Mouse (Mus musculus): ENCODE measurements around the gene Misp. TPM values are rescaled to one million over a fixed set of nuclear protein-coding genes. Genes with fewer than 3 reads are reported as not detected.

Misp gene
- polyA plus RNA-seq, 1 experiment from 2014 or later: 10.2 TPM

Small RNA genes within 50 kb of the gene (microRNA-seq; reads per million reads assigned to microRNA genes)
- not detected for gene Mir6910

Other genes starting within 250 kb of the Misp start
- gene Theg, start 233.7 kb upstream of the Misp start, polyA plus RNA-seq (2015; fragmentation: Nextera tagmentation; extraction: Ambion mirVana): not detected in 2 replicates
- not detected in 2 replicates for gene C2cd4c, start 207.0 kb upstream of the Misp start, polyA plus RNA-seq (2015; fragmentation: Nextera tagmentation; extraction: Ambion mirVana)
- 6.2 and 6.7 TPM in 2 replicates for gene Shc2, start 183.1 kb upstream of the Misp start, polyA plus RNA-seq (2015; fragmentation: Nextera tagmentation; extraction: Ambion mirVana)
- not detected in 2 replicates for gene Odf3l2, start 175.3 kb upstream of the Misp start, polyA plus RNA-seq (2015; fragmentation: Nextera tagmentation; extraction: Ambion mirVana)
- gene Madcam1, start 156.4 kb upstream of the Misp start, polyA plus RNA-seq (2015; fragmentation: Nextera tagmentation; extraction: Ambion mirVana): 0.89 and 1.3 TPM in 2 replicates
- gene Tpgs1, start 151.6 kb upstream of the Misp start, polyA plus RNA-seq (2015; fragmentation: Nextera tagmentation; extraction: Ambion mirVana): 61.7 and 65.9 TPM in 2 replicates
- gene Cdc34, start 138.8 kb upstream of the Misp start, polyA plus RNA-seq (2015; fragmentation: Nextera tagmentation; extraction: Ambion mirVana): 79.5 and 82.0 TPM in 2 replicates
- gene Gzmm, start 132.0 kb upstream of the Misp start, polyA plus RNA-seq (2015; fragmentation: Nextera tagmentation; extraction: Ambion mirVana): 0.86 and 0.89 TPM in 2 replicates
- gene Bsg, start 116.5 kb upstream of the Misp start, polyA plus RNA-seq (2015; fragmentation: Nextera tagmentation; extraction: Ambion mirVana): 1,102 and 1,152 TPM in 2 replicates
- 0.05 and 0.10 TPM in 2 replicates for gene Hcn2, start 104.4 kb upstream of the Misp start, polyA plus RNA-seq (2015; fragmentation: Nextera tagmentation; extraction: Ambion mirVana)
- gene Polrmt, start 74.4 kb upstream of the Misp start, polyA plus RNA-seq (2015; fragmentation: Nextera tagmentation; extraction: Ambion mirVana): 41.5 and 49.2 TPM in 2 replicates
- gene Fgf22, start 65.9 kb upstream of the Misp start, polyA plus RNA-seq (2015; fragmentation: Nextera tagmentation; extraction: Ambion mirVana): 0.12 and 0.30 TPM in 2 replicates
- gene Rnf126, start 54.0 kb upstream of the Misp start, polyA plus RNA-seq (2015; fragmentation: Nextera tagmentation; extraction: Ambion mirVana): 89.7 and 91.3 TPM in 2 replicates
- 19.2 and 20.5 TPM in 2 replicates for gene Fstl3, start 43.7 kb upstream of the Misp start, polyA plus RNA-seq (2015; fragmentation: Nextera tagmentation; extraction: Ambion mirVana)
- gene Prss57, start 30.0 kb upstream of the Misp start, polyA plus RNA-seq (2015; fragmentation: Nextera tagmentation; extraction: Ambion mirVana): 0.40 and 1.9 TPM in 2 replicates
- 61.3 and 63.7 TPM in 2 replicates for gene Palm, start 27.4 kb upstream of the Misp start, polyA plus RNA-seq (2015; fragmentation: Nextera tagmentation; extraction: Ambion mirVana)
- 367 and 368 TPM in 2 replicates for gene Ptbp1, start 33.4 kb downstream of the Misp start, polyA plus RNA-seq (2015; fragmentation: Nextera tagmentation; extraction: Ambion mirVana)
- 3.7 and 3.8 TPM in 2 replicates for gene Prtn3, start 53.5 kb downstream of the Misp start, polyA plus RNA-seq (2015; fragmentation: Nextera tagmentation; extraction: Ambion mirVana)
- 29.1 and 32.4 TPM in 2 replicates for gene Plppr3, start 53.6 kb downstream of the Misp start, polyA plus RNA-seq (2015; fragmentation: Nextera tagmentation; extraction: Ambion mirVana)
- 0.25 and 0.72 TPM in 2 replicates for gene Elane, start 65.3 kb downstream of the Misp start, polyA plus RNA-seq (2015; fragmentation: Nextera tagmentation; extraction: Ambion mirVana)
- not detected in 2 replicates for gene Cfd, start 69.9 kb downstream of the Misp start, polyA plus RNA-seq (2015; fragmentation: Nextera tagmentation; extraction: Ambion mirVana)
- gene Med16, start 87.9 kb downstream of the Misp start, polyA plus RNA-seq (2015; fragmentation: Nextera tagmentation; extraction: Ambion mirVana): 54.7 and 56.1 TPM in 2 replicates
- 1.2 and 1.7 TPM in 2 replicates for gene Gm26602, start 89.9 kb downstream of the Misp start, polyA plus RNA-seq (2015; fragmentation: Nextera tagmentation; extraction: Ambion mirVana)
- 0.59 and 0.87 TPM in 2 replicates for gene Kiss1r, start 96.0 kb downstream of the Misp start, polyA plus RNA-seq (2015; fragmentation: Nextera tagmentation; extraction: Ambion mirVana)
- 143 and 152 TPM in 2 replicates for gene R3hdm4, start 100.2 kb downstream of the Misp start, polyA plus RNA-seq (2015; fragmentation: Nextera tagmentation; extraction: Ambion mirVana)
- gene Arid3a, start 106.1 kb downstream of the Misp start, polyA plus RNA-seq (2015; fragmentation: Nextera tagmentation; extraction: Ambion mirVana): 4.8 and 6.0 TPM in 2 replicates
- gene Wdr18, start 139.2 kb downstream of the Misp start, polyA plus RNA-seq (2015; fragmentation: Nextera tagmentation; extraction: Ambion mirVana): 95.1 and 96.2 TPM in 2 replicates
- 0.34 and 0.45 TPM in 2 replicates for gene Grin3b, start 149.7 kb downstream of the Misp start, polyA plus RNA-seq (2015; fragmentation: Nextera tagmentation; extraction: Ambion mirVana)
- gene Tmem259, start 163.3 kb downstream of the Misp start, polyA plus RNA-seq (2015; fragmentation: Nextera tagmentation; extraction: Ambion mirVana): 20.2 and 20.5 TPM in 2 replicates
- gene Cnn2, start 167.6 kb downstream of the Misp start, polyA plus RNA-seq (2015; fragmentation: Nextera tagmentation; extraction: Ambion mirVana): 367 and 375 TPM in 2 replicates
- gene Abca7, start 175.5 kb downstream of the Misp start, polyA plus RNA-seq (2015; fragmentation: Nextera tagmentation; extraction: Ambion mirVana): 3.5 and 4.3 TPM in 2 replicates
- 16.8 and 19.8 TPM in 2 replicates for gene Arhgap45, start 195.7 kb downstream of the Misp start, polyA plus RNA-seq (2015; fragmentation: Nextera tagmentation; extraction: Ambion mirVana)
- gene Polr2e, start 218.8 kb downstream of the Misp start, polyA plus RNA-seq (2015; fragmentation: Nextera tagmentation; extraction: Ambion mirVana): 223 and 225 TPM in 2 replicates
- gene Gpx4, start 226.2 kb downstream of the Misp start, polyA plus RNA-seq (2015; fragmentation: Nextera tagmentation; extraction: Ambion mirVana): 523 and 535 TPM in 2 replicates

Measured in lung, embryonic 15.5 days (tissue).